Mouse (Mus musculus): Measurements from ENCODE around the gene Peli2.

DNA sequence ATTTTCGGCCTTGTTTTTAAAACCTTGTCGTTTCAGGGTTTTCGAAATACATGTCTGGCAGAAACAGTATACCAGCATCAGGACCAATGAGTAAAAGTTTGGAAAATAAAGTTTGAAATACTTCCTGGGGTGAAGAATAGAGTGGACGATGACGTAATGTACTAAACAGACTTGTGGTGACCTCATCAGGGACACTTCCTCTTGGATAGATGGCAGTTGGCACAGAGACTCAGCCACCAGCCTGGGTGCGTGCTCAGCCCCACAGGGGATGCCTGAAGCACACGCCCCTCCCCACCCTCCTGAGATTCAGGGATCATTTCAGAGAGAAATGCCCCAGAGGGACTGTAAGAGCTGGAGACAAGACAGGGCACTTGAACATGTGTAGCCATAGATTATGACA is 76.7 kb downstream of the Peli2 start:
- TF ChIP-seq CTCF (conservative IDR thresholded peaks at IDR 0.05 in 1 of 2, IDR thresholded peaks at IDR 0.05 in 1 of 2; ENCODE audit: low read depth in 2 of 2, low read length in 2 of 2) (no peak), E2F4 (IDR thresholded peaks at IDR 0.05; ENCODE audit: insufficient replicate concordance, low read depth, low read length) (no peak)
